ENCODE assay signal across 16 mouse cellular contexts in genomic region chr10:53466261-53466660, GRCm38 (mm10).
DNase-seq lines count a peak whose midpoint lies in the region; ATAC-seq and TF ChIP-seq lines count a peak whose summit lies in the region.
"Had no signal": no experiment of that assay in that cellular context is flagged by ENCODE, and none has a peak within 500 bp of the region (broad histone marks: within the 10 kb centered on the region; RNA-seq: fewer than 3 reads in every experiment).

No protein-coding gene starts in this region.

- H3K4me1 ChIP-seq in heart, adult 2 months (ENCODE audit: control insufficient read depth, insufficient read depth, low read length), result peaks cover 50% of the 10 kb centered on the region
- peaks cover 46% of the 10 kb centered on the region for H3K4me1 ChIP-seq in brown adipose tissue, adult 24 weeks (ENCODE audit: control insufficient read depth, insufficient read depth, insufficient read length, low read length)
- no peaks in the 10 kb centered on the region for H3K4me1 ChIP-seq in small intestine, adult 2 months (ENCODE audit: control insufficient read depth, insufficient read depth, insufficient read length, low read length)

- no peak for TF ChIP-seq POLR2A in heart, adult 2 months (IDR thresholded peaks at IDR 0.05; ENCODE audit: insufficient read depth, low read depth, low read length)
- no peak for TF ChIP-seq POLR2A in small intestine, adult 2 months (IDR thresholded peaks at IDR 0.05; ENCODE audit: low read depth, low read length)

- no peaks in the 10 kb centered on the region for H3K79me2 ChIP-seq in heart, adult 2 months (replicated peaks; ENCODE audit: control insufficient read depth, insufficient read depth, low read length)

- H3K27me3 ChIP-seq in heart, adult 2 months (ENCODE audit: control insufficient read depth, insufficient read depth, low read length), result no peaks in the 10 kb centered on the region
- H3K27me3 ChIP-seq in small intestine, adult 2 months (ENCODE audit: control insufficient read depth, insufficient read depth, low read length), result no peaks in the 10 kb centered on the region
- H3K27me3 ChIP-seq: embryonic facial prominence, embryonic 12.5 days; kidney, embryonic 15.5 days had no signal

- H3K27ac ChIP-seq in heart, adult 2 months, result peak overlapping the region; percentile 89
- peak overlapping the region; percentile 61 for H3K27ac ChIP-seq in left cerebral cortex, adult 2 months
- H3K27ac ChIP-seq in brown adipose tissue, adult 24 weeks (replicated peaks; ENCODE audit: low read depth, low read length), result peak overlapping the region; percentile 86
- H3K27ac ChIP-seq in small intestine, adult 2 months (ENCODE audit: insufficient read depth, low read depth, low read length), result peak overlapping the region; percentile 55; the same call in 1 of the 2 replicates
- H3K27ac ChIP-seq: embryonic facial prominence, embryonic 12.5 days; kidney, embryonic 15.5 days; liver, embryonic 12.5 days had no signal

- ATAC-seq in inflammation-experienced regulatory T-cells, adult 6 months, result no peak
- ATAC-seq: liver, embryonic 12.5 days had no signal

- H3K4me3 ChIP-seq in heart, adult 2 months, result no peak overlapping the region
- no peak overlapping the region for H3K4me3 ChIP-seq in left cerebral cortex, adult 2 months
- H3K4me3 ChIP-seq in brown adipose tissue, adult 24 weeks (ENCODE audit: insufficient read depth, low read depth, low read length), result no peak overlapping the region
- no peak overlapping the region for H3K4me3 ChIP-seq in small intestine, adult 2 months (ENCODE audit: low read depth, low read length)
- H3K4me3 ChIP-seq: embryonic facial prominence, embryonic 12.5 days; kidney, embryonic 15.5 days; liver, embryonic 12.5 days had no signal

- TF ChIP-seq CTCF in heart, adult 2 months (IDR thresholded peaks at IDR 0.05), result no peak
- no peak for TF ChIP-seq CTCF in left cerebral cortex, adult 2 months (IDR thresholded peaks at IDR 0.05)
- no peak for TF ChIP-seq CTCF in small intestine, adult 2 months (IDR thresholded peaks at IDR 0.05; ENCODE audit: extremely low read depth, insufficient read length, insufficient replicate concordance, low read depth, low read length)

- H3K36me3 ChIP-seq in heart, adult 2 months (ENCODE audit: control insufficient read depth, insufficient read depth, low read length), result peaks cover 32% of the 10 kb centered on the region
- H3K36me3 ChIP-seq in small intestine, adult 2 months (ENCODE audit: control insufficient read depth, insufficient read depth, low read length), result no peaks in the 10 kb centered on the region
- H3K36me3 ChIP-seq: embryonic facial prominence, embryonic 12.5 days; G1E; kidney, embryonic 15.5 days; liver, embryonic 12.5 days had no signal

- no peak for TF ChIP-seq EP300 in heart, adult 2 months (IDR thresholded peaks at IDR 0.05; ENCODE audit: insufficient read depth, low read depth, low read length)

- intact Hi-C loops in heart, adult 2 months (cut with DNase I), result no loop called here
- intact Hi-C loops in left cerebral cortex, adult 2 months (cut with DNase I), result no loop called here
- intact Hi-C loops in left cerebral cortex, postnatal 10 days (cut with DNase I), result no loop called here

- WGBS in heart, adult 2 months, result 39% methylated on average over 6 of the region's 6 CpGs
- 61% methylated on average over 6 of the region's 6 CpGs for WGBS in small intestine, adult 2 months

- no peak for DNase-seq in heart, adult 2 months
- DNase-seq in heart, adult 8-10 months (ENCODE audit: low spot score), result no peak
- DNase-seq in left cerebral cortex, adult 2 months (ENCODE audit: extremely low spot score in 1 of 2, low spot score in 2 of 2), result no peak
- no peak for DNase-seq in left cerebral cortex, postnatal 10 days (ENCODE audit: extremely low spot score in 1 of 2, low spot score in 2 of 2)
- DNase-seq: adrenal gland, postnatal 10 days; cerebellum, postnatal 25 days; gastrocnemius, postnatal 36 days; retina, postnatal 1 day; spleen, adult 18-20 months had no signal

- peak overlapping the region; percentile 48 for H3K9ac ChIP-seq in heart, adult 2 months (ENCODE audit: low read depth, low read length)
- H3K9ac ChIP-seq: embryonic facial prominence, embryonic 12.5 days; kidney, embryonic 15.5 days; liver, embryonic 12.5 days had no signal
